Mouse (Mus musculus) heart, adult 2 months (tissue): Measurements from ENCODE around the gene Mvb12b.

ENCODE experiments used
- CTCF ChIP-seq: fragments of 200-600 bp; IDR thresholded peaks from 2 replicates; pipeline ENCODE4 v1.8.1; 2022; ENCODE audit warnings: antibody characterized with exemption, mild to moderate bottlenecking, moderate library complexity
- POLR2A ChIP-seq: fragments of 200-500 bp; IDR thresholded peaks from 2 replicates; pipeline ENCODE4 v1.6.1; 2011; ENCODE audit warnings: mild to moderate bottlenecking, low read depth, low read length, control low read depth; ENCODE audit not compliant: insufficient read depth

- TF ChIP-seq CTCF: no peak
- TF ChIP-seq POLR2A: no peak
Observed at GRCm38 (mm10) chr2:33878437-33878836, 9.3 kb downstream of the Mvb12b start.
